ENCODE assay signal across 10 mouse cellular contexts in the genomic region with DNA sequence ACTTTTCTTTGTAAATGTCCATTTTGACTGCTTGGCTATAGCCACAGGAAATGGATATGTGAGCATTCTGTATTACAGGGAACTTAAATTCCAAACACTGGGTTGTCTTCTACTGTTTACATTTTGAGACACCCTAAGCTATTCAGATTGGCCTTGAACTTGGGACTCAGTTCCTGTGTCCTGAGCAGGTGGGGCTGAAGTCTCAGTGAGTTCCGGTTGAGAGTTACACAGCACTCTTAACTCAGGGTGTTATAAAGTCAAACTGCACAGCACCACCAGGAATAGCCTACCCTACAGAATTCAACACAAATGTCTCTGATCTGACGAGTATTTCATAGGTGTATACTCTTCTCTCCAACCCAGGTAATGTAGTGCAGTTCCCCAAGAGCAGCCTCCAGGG. TPM values are rescaled to one million over a fixed set of nuclear protein-coding genes. Genes with fewer than 3 reads are reported as not detected.
"Had no signal": no experiment of that assay in that cellular context is flagged by ENCODE, and none has a peak within 500 bp of the region (broad histone marks: within the 10 kb centered on the region; RNA-seq: fewer than 3 reads in every experiment).

No protein-coding gene starts in this region.

- H3K4me2 ChIP-seq: lung, embryonic 15.5 days; midbrain, embryonic 12.5 days; neural tube, embryonic 13.5 days; neural tube, embryonic 15.5 days had no signal

- H3K9me3 ChIP-seq: lung, embryonic 15.5 days; midbrain, embryonic 10.5 days; midbrain, embryonic 12.5 days; neural tube, embryonic 13.5 days; neural tube, embryonic 15.5 days had no signal

- H3K4me3 ChIP-seq: lung, embryonic 15.5 days; midbrain, embryonic 10.5 days; midbrain, embryonic 12.5 days; myocyte; neural tube, embryonic 13.5 days; neural tube, embryonic 15.5 days had no signal

- H3K27ac ChIP-seq: lung, embryonic 15.5 days; midbrain, embryonic 10.5 days; midbrain, embryonic 12.5 days; neural tube, embryonic 13.5 days; neural tube, embryonic 15.5 days had no signal

- H3K27me3 ChIP-seq: lung, embryonic 15.5 days; neural tube, embryonic 13.5 days; neural tube, embryonic 15.5 days had no signal

- DNase-seq: thymus, adult 18-20 months had no signal

- H3K36me3 ChIP-seq: lung, embryonic 15.5 days had no signal

- H3K9ac ChIP-seq: lung, embryonic 15.5 days; midbrain, embryonic 12.5 days; neural tube, embryonic 13.5 days; neural tube, embryonic 15.5 days had no signal

- H3K4me1 ChIP-seq: lung, embryonic 15.5 days; neural tube, embryonic 13.5 days had no signal

RNA-seq across cellular contexts. Expression of a gene that starts 8.2 kb away (rescaled TPM):
- total RNA-seq: megakaryocyte, adult 5-6 weeks; megakaryocyte-erythroid progenitor cell, adult 5-6 weeks had no signal
- polyA plus RNA-seq: midbrain, embryonic 10.5 days; midbrain, embryonic 12.5 days; midbrain, embryonic 14.5 days; neural tube, embryonic 13.5 days; neural tube, embryonic 15.5 days had no signal

RNA-seq across cellular contexts. Expression of a gene that starts 48.0 kb away (rescaled TPM):
- total RNA-seq: megakaryocyte, adult 5-6 weeks; megakaryocyte-erythroid progenitor cell, adult 5-6 weeks had no signal
